Mouse (Mus musculus): ENCODE measurements around the gene Olfr1222.
"Not testable (repeated sequence)": the region's sequence is repeated elsewhere in the genome, so short reads cannot be mapped to it uniquely, and the experiment has no call there.

Gene Olfr1222

GRCm38 (mm10) chr2:89132954-89133353, at the start of gene Olfr1222:
Gene Olfr1222 (minus strand): TSS chr2:89133054.
- DNase-seq (ENCODE audit: low read depth, low spot score), result no peak

GRCm38 (mm10) chr2:89174569-89174968, 41.7 kb upstream of the Olfr1222 start, which contains the start of gene Olfr1225:
Gene Olfr1225 (minus strand): TSS chr2:89174669.
- no peak for DNase-seq (ENCODE audit: low read depth, low spot score)

GRCm38 (mm10) chr2:89164711-89165110, 31.9 kb upstream of the Olfr1222 start:
- not testable (repeated sequence) for DNase-seq (ENCODE audit: low read depth, low spot score)

DNA sequence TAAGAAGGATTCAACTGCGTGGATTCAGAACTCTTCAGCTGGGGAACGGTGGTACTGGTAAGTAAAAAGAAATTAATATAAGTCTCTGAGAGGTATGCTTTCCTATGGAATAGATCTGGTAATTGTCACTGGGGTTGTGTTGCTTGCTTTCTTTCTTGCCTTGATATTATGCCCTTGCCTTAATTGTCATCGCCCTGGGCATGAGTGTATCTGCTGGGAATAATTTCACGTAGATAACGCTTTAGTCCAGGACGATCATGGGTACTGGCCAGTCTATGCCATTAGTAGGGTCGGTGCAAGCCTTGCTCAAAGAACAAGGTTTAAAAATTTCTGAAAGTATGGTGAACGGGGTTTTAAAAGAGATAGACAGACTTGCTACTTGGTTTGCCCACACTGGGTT, 31.1 kb upstream of the Olfr1222 start, which contains the start of gene Olfr1224-ps1:
Olfr1224-ps1 (minus strand) TSS at position 101 of the 400 bp plus-strand sequence.
- DNase-seq (ENCODE audit: low read depth, low spot score), result not testable (repeated sequence)

GRCm38 (mm10) chr2:89151460-89151859, 18.6 kb upstream of the Olfr1222 start, which contains the start of gene Olfr1223:
Gene Olfr1223 (minus strand): TSS chr2:89151560.
- DNase-seq (ENCODE audit: low read depth, low spot score), result no peak

DNA sequence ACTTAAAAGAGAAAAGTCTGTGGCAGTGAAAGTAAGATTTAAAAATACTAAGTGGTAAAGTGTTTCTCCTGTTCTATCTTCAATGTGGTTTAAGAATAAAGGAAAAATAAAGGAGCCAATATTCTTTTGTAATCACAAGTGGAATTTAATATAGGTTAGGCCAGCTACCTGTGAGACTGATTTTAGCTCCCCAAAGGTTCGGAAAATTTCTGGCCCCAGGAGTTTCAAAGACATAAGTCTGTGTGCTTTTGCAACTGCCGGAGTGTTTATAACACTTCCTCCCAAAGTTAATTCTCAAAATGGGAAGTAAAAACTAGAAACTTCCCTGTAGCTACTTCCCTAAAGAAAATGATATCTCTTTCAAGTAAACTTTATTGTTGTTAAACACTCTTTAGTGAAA, 15.7 kb downstream of the Olfr1222 start, which contains the start of gene Olfr1221:
Olfr1221 (minus strand) TSS at position 101 of the 400 bp plus-strand sequence.
- no peak for DNase-seq (ENCODE audit: low read depth, low spot score)

- no peak for DNase-seq (ENCODE audit: low read depth, low spot score)
Observed at GRCm38 (mm10) chr2:89106735-89107134, 26.1 kb downstream of the Olfr1222 start, which contains the start of gene Olfr1220. Gene Olfr1220 (minus strand): TSS chr2:89106835.

- no peak for DNase-seq (ENCODE audit: low read depth, low spot score)
Observed at GRCm38 (mm10) chr2:89105651-89106050, 27.2 kb downstream of the Olfr1222 start.

GRCm38 (mm10) chr2:89093848-89094247, 39.0 kb downstream of the Olfr1222 start:
- no peak for DNase-seq (ENCODE audit: low read depth, low spot score)

GRCm38 (mm10) chr2:89083413-89083812, 49.4 kb downstream of the Olfr1222 start, which contains the start of gene Olfr1219:
Gene Olfr1219 (minus strand): TSS chr2:89083513.
- DNase-seq (ENCODE audit: low read depth, low spot score), result no peak

- DNase-seq (ENCODE audit: low read depth, low spot score), result no peak
Observed at GRCm38 (mm10) chr2:89081487-89081886, 51.4 kb downstream of the Olfr1222 start.

All from ZHBTc4 (cell line).